In genomic region chr1:127239914-127240313, GRCm38 (mm10) we compare ENCODE assay signal across 8 mouse cellular contexts. TPM values are rescaled to one million over a fixed set of nuclear protein-coding genes. Genes with fewer than 3 reads are reported as not detected.
DNase-seq lines count a peak whose midpoint lies in the region; ATAC-seq lines count a peak whose summit lies in the region.

No protein-coding gene starts in this region.

- H3K9me3 ChIP-seq in forebrain, embryonic 11.5 days (ENCODE audit: control insufficient read depth, low read length) = no peaks in the 10 kb centered on the region
- no peaks in the 10 kb centered on the region for H3K9me3 ChIP-seq in forebrain, embryonic 13.5 days (replicated peaks)
- H3K9me3 ChIP-seq in limb, embryonic 10.5 days (replicated peaks) = no peaks in the 10 kb centered on the region
- H3K9me3 ChIP-seq in stomach, embryonic 15.5 days = no peaks in the 10 kb centered on the region

- no peak overlapping the region for H3K4me2 ChIP-seq in forebrain, embryonic 11.5 days (ENCODE audit: low read depth, low read length, severe bottlenecking)
- H3K4me2 ChIP-seq in forebrain, embryonic 13.5 days = no peak overlapping the region
- H3K4me2 ChIP-seq in stomach, embryonic 15.5 days = no peak overlapping the region

- DNase-seq in forebrain, embryonic 11.5 days (ENCODE audit: low spot score) = no peak
- DNase-seq in A20 (ENCODE audit: low read depth, low spot score) = peak; percentile 15
- peak; percentile 65 for DNase-seq in heart, adult 8-10 months (ENCODE audit: low spot score)
- DNase-seq in limb, embryonic 10.5 days (ENCODE audit: low spot score) = peak; percentile 34
- no peak for DNase-seq in urinary bladder, postnatal 36 days (ENCODE audit: low spot score in 2 of 2)
- no peak for DNase-seq in adrenal gland, adult 8-10 months

- H3K27me3 ChIP-seq in forebrain, embryonic 11.5 days (ENCODE audit: control insufficient read depth, insufficient read depth, low read length) = no peaks in the 10 kb centered on the region
- H3K27me3 ChIP-seq in forebrain, embryonic 13.5 days = no peaks in the 10 kb centered on the region
- no peaks in the 10 kb centered on the region; the same call in 1 of the 2 replicates for H3K27me3 ChIP-seq in limb, embryonic 10.5 days (ENCODE audit: low read depth, poor library complexity, severe bottlenecking)
- no peaks in the 10 kb centered on the region for H3K27me3 ChIP-seq in stomach, embryonic 15.5 days (replicated peaks)

- 36% methylated on average over 6 of the region's 6 CpGs for WGBS in forebrain, embryonic 11.5 days
- 38% methylated on average over 6 of the region's 6 CpGs for WGBS in forebrain, embryonic 13.5 days
- 43% methylated on average over 6 of the region's 6 CpGs for WGBS in limb, embryonic 10.5 days
- WGBS in stomach, embryonic 15.5 days = 54% methylated on average over 6 of the region's 6 CpGs

- ATAC-seq in forebrain, embryonic 11.5 days (replicated peaks; ENCODE audit: low FRiP score) = 0 out of 2 replicates have a peak, but pooled peaks have one; percentile 43
- no peak for ATAC-seq in forebrain, embryonic 13.5 days
- ATAC-seq in stomach, embryonic 15.5 days (ENCODE audit: insufficient read depth, low FRiP score, low read depth) = peak; percentile 4; the same call in 1 of the 2 replicates

- H3K4me1 ChIP-seq in forebrain, embryonic 11.5 days (replicated peaks; ENCODE audit: control insufficient read depth, insufficient read depth, low read length) = peaks cover 4% of the 10 kb centered on the region; the same call in 1 of the 2 replicates
- H3K4me1 ChIP-seq in forebrain, embryonic 13.5 days = peaks cover 17% of the 10 kb centered on the region
- H3K4me1 ChIP-seq in limb, embryonic 10.5 days = peaks cover 28% of the 10 kb centered on the region
- H3K4me1 ChIP-seq in stomach, embryonic 15.5 days = 0 out of 2 replicates have a peak, but pooled peaks cover 7% of the 10 kb centered on the region

- no peak overlapping the region for H3K27ac ChIP-seq in forebrain, embryonic 11.5 days (ENCODE audit: low read depth, low read length)
- no peak overlapping the region for H3K27ac ChIP-seq in forebrain, embryonic 13.5 days
- peak overlapping the region; percentile 61 for H3K27ac ChIP-seq in limb, embryonic 10.5 days
- no peak overlapping the region for H3K27ac ChIP-seq in stomach, embryonic 15.5 days

- H3K9ac ChIP-seq in forebrain, embryonic 11.5 days (ENCODE audit: low read length) = no peak overlapping the region
- H3K9ac ChIP-seq in forebrain, embryonic 13.5 days = no peak overlapping the region
- H3K9ac ChIP-seq in stomach, embryonic 15.5 days = no peak overlapping the region

- no peaks in the 10 kb centered on the region for H3K36me3 ChIP-seq in forebrain, embryonic 11.5 days (ENCODE audit: control insufficient read depth, insufficient read depth, low read length)
- no peaks in the 10 kb centered on the region for H3K36me3 ChIP-seq in forebrain, embryonic 13.5 days (ENCODE audit: poor library complexity, severe bottlenecking)
- H3K36me3 ChIP-seq in limb, embryonic 10.5 days = no peaks in the 10 kb centered on the region
- H3K36me3 ChIP-seq in stomach, embryonic 15.5 days = no peaks in the 10 kb centered on the region

- H3K4me3 ChIP-seq in forebrain, embryonic 11.5 days (ENCODE audit: low read depth, low read length) = no peak overlapping the region
- no peak overlapping the region for H3K4me3 ChIP-seq in forebrain, embryonic 13.5 days
- no peak overlapping the region for H3K4me3 ChIP-seq in limb, embryonic 10.5 days
- no peak overlapping the region for H3K4me3 ChIP-seq in stomach, embryonic 15.5 days (replicated peaks)

RNA-seq across cellular contexts. Expression of gene Mgat5, which starts 35.1 kb away (rescaled TPM):
- 6.6 and 7.3 TPM in 2 replicates for polyA plus RNA-seq in forebrain, embryonic 11.5 days (2014; fragmentation: Nextera tagmentation; extraction: Ambion mirVana)
- polyA plus RNA-seq in forebrain, embryonic 13.5 days (2015; fragmentation: Nextera tagmentation; extraction: Ambion mirVana) = 8.9 and 10.1 TPM in 2 replicates
- total RNA-seq in heart, adult 8-10 months (2022) = 10 to 100 TPM; 11.8 to 15.5 (median 15.1) TPM
- 4.3 and 5.1 TPM in 2 replicates for polyA plus RNA-seq in limb, embryonic 10.5 days (2016; fragmentation: Nextera tagmentation; extraction: Ambion mirVana)
- polyA plus RNA-seq in stomach, embryonic 15.5 days (2015; fragmentation: Nextera tagmentation; extraction: Ambion mirVana) = 5.4 and 5.7 TPM in 2 replicates
- 10 to 100 TPM; 14.5 to 21.1 (median 18.5) TPM for total RNA-seq in adrenal gland, adult 8-10 months (2022)

Comparison
In these comparisons a context has a peak if more than half of its experiments do, and no peak if none do; other contexts are left out.
1. DNase-seq: peak in A20 (single experiment), heart, adult 8-10 months (single experiment) and limb, embryonic 10.5 days (single experiment); none in forebrain, embryonic 11.5 days (single experiment), urinary bladder, postnatal 36 days (0 of 2) and adrenal gland, adult 8-10 months (single experiment).